Mouse (Mus musculus): Measurements from ENCODE around the gene Vwa3b. TPM values are rescaled to one million over a fixed set of nuclear protein-coding genes. Genes with fewer than 3 reads are reported as not detected.

The Vwa3b gene
- polyA plus RNA-seq, 1 experiment from 2014 or later = 0.21 TPM

Other genes starting within 250 kb of the Vwa3b start
- 10.3 and 12.5 TPM in 2 replicates for gene Tmem131, start 82.9 kb upstream of the Vwa3b start, polyA plus RNA-seq (2016; fragmentation: Nextera tagmentation; extraction: Ambion mirVana)
- not detected in 2 replicates for gene Cnga3, start 187.8 kb downstream of the Vwa3b start, polyA plus RNA-seq (2016; fragmentation: Nextera tagmentation; extraction: Ambion mirVana)